Mouse (Mus musculus) heart, embryonic 13.5 days (tissue): ENCODE results near the gene Krt19. TPM values are rescaled to one million over a fixed set of nuclear protein-coding genes. Genes with fewer than 3 reads are reported as not detected.
A peak's percentile ranks its signal among the peaks of the same experiment; 100 is the strongest.

Source experiments
- ATAC-seq: fragments of 200-750 bp; cut with Nextera tagmentation; 2 replicates; pipeline ENCODE4 v1.8.0; 2017; ENCODE audit warnings: moderate TSS enrichment; ENCODE audit not compliant: insufficient number of reproducible peaks, low FRiP score, low TSS enrichment; ENCODE audit errors: extremely low read depth
- H3K27ac ChIP-seq: fragments of 300-500 bp; sonication (generic); replicated peaks from 2 replicates; pipeline ENCODE4 v1.5.1; 2015; ENCODE audit warnings: moderate library complexity, mild to moderate bottlenecking, inconsistent platforms
- H3K27me3 ChIP-seq: fragments of 300-500 bp; sonication (generic); replicated peaks from 2 replicates; pipeline ENCODE4 v1.6.1; 2015; ENCODE audit warnings: mild to moderate bottlenecking, inconsistent platforms
- H3K36me3 ChIP-seq: fragments of 300-500 bp; sonication (generic); 2 replicates; pipeline ENCODE4 v1.6.1; 2015; ENCODE audit warnings: mild to moderate bottlenecking, inconsistent platforms
- H3K4me1 ChIP-seq: fragments of 300-500 bp; sonication (generic); 2 replicates; pipeline ENCODE4 v1.6.1; 2015; ENCODE audit warnings: inconsistent platforms
- H3K4me2 ChIP-seq: fragments of 300-500 bp; sonication (generic); 2 replicates; pipeline ENCODE4 v1.6.1; 2015; ENCODE audit warnings: inconsistent platforms, mild to moderate bottlenecking, moderate library complexity
- H3K4me3 ChIP-seq: fragments of 300-500 bp; sonication (generic); 2 replicates; pipeline ENCODE4 v1.5.1; 2015; ENCODE audit warnings: moderate library complexity, mild to moderate bottlenecking, inconsistent platforms
- H3K9ac ChIP-seq: fragments of 300-500 bp; sonication (generic); 2 replicates; pipeline ENCODE4 v1.6.1; 2015; ENCODE audit warnings: inconsistent platforms, mild to moderate bottlenecking, moderate library complexity
- H3K9me3 ChIP-seq: fragments of 300-500 bp; sonication (generic); 2 replicates; pipeline ENCODE4 v1.6.1; 2016; ENCODE audit warnings: inconsistent platforms
- WGBS: fragments of 180-500 bp; shearing (Covaris S2); methylation state at CpG from one replicate; pipeline ENCODE4 v1.1.7; 2015; ENCODE audit warnings: mixed read lengths; 5-methylcytosine and 5-hydroxymethylcytosine counted together
- polyA plus RNA-seq: library from polyadenylated mRNA; unstranded; fragments of >200 nt; fragmentation: Nextera tagmentation; extraction: Ambion mirVana; gene quantifications from 2 replicates; pipeline ENCODE4 v1.2.1, GENCODE M21; 2015

Gene Krt19
- polyA plus RNA-seq, 1 experiment from 2014 or later, result 72.6 TPM

DNA sequence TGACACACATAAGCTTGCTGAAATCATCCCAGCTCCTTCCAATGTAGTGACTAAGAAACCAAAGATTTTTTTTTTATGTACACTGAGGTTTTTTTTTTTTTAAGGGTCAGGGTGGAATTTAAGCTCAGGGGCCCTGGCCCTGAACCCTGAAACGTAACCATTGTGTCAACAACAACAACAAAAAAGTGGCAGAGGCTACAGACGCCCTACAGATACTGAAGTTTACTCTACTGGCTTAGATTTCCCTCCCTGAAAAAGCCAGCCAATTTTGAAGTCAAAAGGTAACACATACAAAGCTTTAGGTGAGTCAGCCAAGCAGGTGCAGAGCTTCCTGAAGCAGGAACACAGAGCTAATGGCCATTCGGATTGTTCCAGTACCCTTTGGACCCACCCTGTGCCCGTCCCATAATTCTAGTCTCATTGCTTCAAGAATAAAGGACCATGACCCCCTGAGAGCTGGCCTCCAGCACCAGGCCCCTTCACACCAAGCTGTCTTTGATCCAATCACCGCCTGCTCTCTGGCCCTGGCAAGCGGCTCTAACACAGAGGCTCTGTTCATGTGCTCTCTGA is 9.5 kb upstream of the Krt19 start:
- 62% methylated on average over 6 of the region's 6 CpGs for WGBS
- peaks cover 22% of the 10 kb centered on the region for H3K4me1 ChIP-seq
- no peak for ATAC-seq
- no peak overlapping the region for H3K27ac ChIP-seq
- no peaks in the 10 kb centered on the region for H3K36me3 ChIP-seq
- no peak overlapping the region for H3K9ac ChIP-seq
- H3K9me3 ChIP-seq, result no peaks in the 10 kb centered on the region
- no peak overlapping the region for H3K4me3 ChIP-seq
- no peak overlapping the region for H3K4me2 ChIP-seq
- no peaks in the 10 kb centered on the region for H3K27me3 ChIP-seq

DNA sequence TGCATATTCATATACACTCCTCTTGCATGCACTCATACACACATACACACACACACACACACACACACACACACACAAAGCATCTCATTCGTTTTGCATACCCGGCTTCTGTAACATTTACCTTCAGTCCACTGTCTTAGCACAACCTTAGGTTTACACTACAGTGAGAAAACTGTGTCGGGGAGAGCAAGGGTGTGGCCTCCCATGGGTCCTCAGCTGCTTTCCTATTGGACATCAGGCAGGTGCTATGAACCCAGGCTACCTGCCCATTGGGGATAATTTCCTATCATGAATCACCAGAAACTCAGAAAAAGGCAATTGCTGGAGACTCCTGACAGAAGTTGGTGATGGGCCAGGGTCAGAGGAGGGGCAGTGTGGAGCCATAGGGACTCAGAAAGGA is 8.9 kb upstream of the Krt19 start:
- no peak overlapping the region for H3K9ac ChIP-seq
- no peak overlapping the region for H3K4me2 ChIP-seq
- no peaks in the 10 kb centered on the region for H3K36me3 ChIP-seq
- WGBS, result 70% methylated on average over 3 of the region's 3 CpGs
- no peak overlapping the region for H3K4me3 ChIP-seq
- H3K27ac ChIP-seq, result no peak overlapping the region
- H3K27me3 ChIP-seq, result no peaks in the 10 kb centered on the region
- ATAC-seq, result no peak
- H3K4me1 ChIP-seq, result peaks cover 22% of the 10 kb centered on the region
- no peaks in the 10 kb centered on the region for H3K9me3 ChIP-seq

DNA sequence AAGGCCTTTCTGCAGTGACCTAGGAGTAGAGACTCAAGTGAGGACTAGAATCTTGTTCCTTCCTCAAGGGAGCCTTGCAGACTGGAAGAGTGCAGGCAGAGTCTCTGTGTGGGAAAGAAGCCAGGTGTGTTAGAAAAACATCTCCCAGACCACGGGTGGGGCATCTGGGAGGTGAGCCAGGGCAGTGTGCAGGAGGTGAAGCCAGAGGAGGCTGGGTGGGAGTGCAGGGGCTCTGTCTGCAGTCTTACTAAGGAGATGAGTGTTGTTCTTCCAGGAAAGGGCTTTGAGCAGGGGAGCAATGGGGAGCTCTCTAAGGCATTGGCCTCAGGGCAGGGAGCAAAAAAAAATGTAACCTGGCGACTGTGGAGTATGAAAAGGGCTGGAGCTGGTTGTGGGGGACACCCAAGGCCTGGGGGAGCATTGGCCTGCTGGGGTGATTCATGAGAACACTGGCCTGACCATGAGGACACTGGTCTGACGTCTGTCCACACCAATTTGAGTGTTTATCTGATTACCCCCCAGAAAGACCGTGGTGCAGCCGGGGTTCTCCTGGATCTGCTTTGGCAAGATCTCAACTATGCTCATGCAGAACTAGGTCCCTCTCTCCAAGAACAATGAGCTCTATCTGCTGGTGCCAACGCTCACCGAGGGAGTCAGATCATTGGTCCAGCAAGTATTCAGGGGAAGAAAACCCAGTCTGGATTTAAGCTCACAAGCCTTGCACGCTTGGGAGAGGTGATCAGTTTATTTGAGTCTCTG is 7.2 kb upstream of the Krt19 start:
- Histone ChIP-seq H3K27ac (0 out of 2 replicates have a peak overlapping the region, but pooled peaks have one; percentile 12), H3K4me1 (peaks cover 17% of the 10 kb centered on the region), H3K9me3 (no peaks in the 10 kb centered on the region), H3K4me2 (no peak overlapping the region), H3K4me3 (no peak overlapping the region), H3K9ac (no peak overlapping the region), H3K27me3 (no peaks in the 10 kb centered on the region), H3K36me3 (no peaks in the 10 kb centered on the region)
- no peak for ATAC-seq
- WGBS, result 43% methylated on average over 8 of the region's 8 CpGs

DNA sequence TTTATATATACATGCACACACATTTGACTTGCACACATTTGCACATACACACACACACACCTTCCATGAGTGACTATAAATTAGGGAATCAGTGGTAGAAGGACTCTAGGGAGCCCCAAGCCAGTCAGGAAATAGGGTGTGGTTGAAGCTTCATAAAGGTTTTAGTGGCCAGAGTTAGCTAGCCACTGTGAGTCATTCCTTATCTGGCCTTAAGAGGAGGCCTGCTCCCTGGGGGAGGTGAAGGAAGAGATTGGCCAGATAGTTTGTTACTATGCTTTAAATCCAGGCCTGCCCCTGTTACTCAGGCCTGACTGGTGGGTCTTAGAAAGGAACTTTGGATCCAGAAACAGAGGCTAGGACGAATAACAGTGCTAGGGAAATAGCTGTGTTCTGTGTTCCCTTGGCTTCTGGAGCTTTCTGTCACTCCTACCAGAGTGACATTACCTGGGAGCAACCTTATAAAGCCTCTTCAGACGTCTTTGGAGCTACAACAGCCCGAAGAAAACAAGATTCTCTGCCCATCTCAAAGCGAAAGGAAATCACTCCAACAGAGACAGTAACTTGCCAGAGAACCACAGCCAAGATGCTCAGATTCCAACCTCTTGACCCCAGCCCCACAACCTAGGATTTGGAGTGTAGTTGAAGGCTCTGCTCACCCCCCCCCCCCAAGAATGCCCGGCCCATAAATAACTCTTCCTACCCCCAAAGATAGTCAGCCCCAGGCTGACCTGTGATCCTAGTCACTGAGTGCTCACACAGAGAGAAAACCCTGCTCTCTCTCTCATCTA is 705 bp downstream of the Krt19 start:
- Histone ChIP-seq H3K36me3 (no peaks in the 10 kb centered on the region), H3K9ac (peak overlapping the region; percentile 3; the same call in 1 of the 2 replicates), H3K4me2 (no peak overlapping the region), H3K9me3 (no peaks in the 10 kb centered on the region), H3K4me1 (peaks cover 40% of the 10 kb centered on the region), H3K27me3 (peaks cover 30% of the 10 kb centered on the region), H3K4me3 (no peak overlapping the region), H3K27ac (no peak overlapping the region)
- 31% methylated on average over 5 of the region's 5 CpGs for WGBS
- ATAC-seq, result no peak

DNA sequence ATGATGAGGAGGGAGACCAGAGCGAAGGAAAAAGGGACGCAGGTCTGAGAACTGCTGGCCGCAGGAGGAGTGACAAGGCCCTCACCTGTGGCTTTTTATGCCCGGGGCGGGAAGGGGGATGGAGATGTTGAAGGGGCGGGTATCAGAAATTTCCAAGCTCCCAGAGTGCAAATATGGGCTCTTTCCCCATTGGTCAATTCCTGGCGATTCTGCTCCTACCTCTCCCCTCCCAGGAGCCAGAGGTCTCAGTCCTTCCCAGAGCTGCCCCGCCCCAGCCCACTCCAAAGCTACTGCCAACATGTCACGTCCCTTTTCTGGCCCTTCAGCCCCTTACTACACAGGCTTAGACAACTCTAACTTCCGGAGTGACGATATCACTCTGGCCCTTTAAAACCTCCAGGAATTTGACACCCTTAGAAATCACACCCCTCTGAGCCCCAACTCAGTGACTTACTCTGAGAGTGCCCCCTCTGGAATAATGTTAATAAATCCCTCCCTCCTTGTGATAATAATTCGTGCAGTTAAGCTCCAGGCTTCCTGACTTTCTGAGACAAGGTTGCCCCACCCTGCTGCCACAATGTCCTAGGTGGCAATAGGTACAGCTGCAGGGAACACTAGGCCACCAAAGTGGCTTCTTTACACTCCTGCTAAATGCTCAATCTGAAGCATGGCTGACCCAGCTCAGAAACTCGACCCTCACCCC is 2.5 kb downstream of the Krt19 start:
- H3K27ac ChIP-seq, result peak overlapping the region; percentile 59
- H3K4me1 ChIP-seq, result peaks cover 40% of the 10 kb centered on the region
- peaks cover 8% of the 10 kb centered on the region for H3K36me3 ChIP-seq
- no peak; the same call in 1 of the 2 replicates for ATAC-seq
- 1% methylated on average over 13 of the region's 13 CpGs for WGBS
- peak overlapping the region; percentile 79 for H3K9ac ChIP-seq
- peak overlapping the region; percentile 59 for H3K4me3 ChIP-seq
- peak overlapping the region; percentile 84 for H3K4me2 ChIP-seq
- H3K9me3 ChIP-seq, result no peaks in the 10 kb centered on the region
- peaks cover 30% of the 10 kb centered on the region for H3K27me3 ChIP-seq

DNA sequence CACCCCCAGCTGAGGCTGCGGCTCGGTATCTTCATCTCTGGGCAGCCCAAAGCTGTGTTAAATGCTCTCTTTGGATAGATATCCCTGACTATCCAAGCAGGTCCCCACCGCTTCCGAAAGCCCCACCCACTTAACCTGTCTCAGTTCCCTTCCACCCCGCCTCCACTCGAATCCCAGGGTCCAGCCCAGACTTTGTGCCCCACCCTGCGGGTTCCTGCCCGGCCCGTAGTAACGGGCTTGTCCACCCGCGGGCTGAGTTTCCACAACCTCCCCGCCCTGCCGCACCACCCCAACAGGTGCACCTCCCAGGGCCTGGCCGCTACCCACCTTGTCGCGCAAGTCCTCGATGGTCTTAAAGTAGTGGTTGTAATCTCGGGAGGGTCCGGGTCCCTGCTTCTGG is 3.4 kb downstream of the Krt19 start:
- H3K27ac ChIP-seq, result peak overlapping the region; percentile 59
- WGBS, result under 1% methylated on average over 20 of the region's 20 CpGs
- peak overlapping the region; percentile 79 for H3K9ac ChIP-seq
- H3K4me2 ChIP-seq, result peak overlapping the region; percentile 84
- no peak for ATAC-seq
- H3K4me1 ChIP-seq, result peaks cover 40% of the 10 kb centered on the region
- H3K4me3 ChIP-seq, result peak overlapping the region; percentile 59
- H3K9me3 ChIP-seq, result no peaks in the 10 kb centered on the region
- H3K27me3 ChIP-seq, result peaks cover 30% of the 10 kb centered on the region
- peaks cover 17% of the 10 kb centered on the region for H3K36me3 ChIP-seq

DNA sequence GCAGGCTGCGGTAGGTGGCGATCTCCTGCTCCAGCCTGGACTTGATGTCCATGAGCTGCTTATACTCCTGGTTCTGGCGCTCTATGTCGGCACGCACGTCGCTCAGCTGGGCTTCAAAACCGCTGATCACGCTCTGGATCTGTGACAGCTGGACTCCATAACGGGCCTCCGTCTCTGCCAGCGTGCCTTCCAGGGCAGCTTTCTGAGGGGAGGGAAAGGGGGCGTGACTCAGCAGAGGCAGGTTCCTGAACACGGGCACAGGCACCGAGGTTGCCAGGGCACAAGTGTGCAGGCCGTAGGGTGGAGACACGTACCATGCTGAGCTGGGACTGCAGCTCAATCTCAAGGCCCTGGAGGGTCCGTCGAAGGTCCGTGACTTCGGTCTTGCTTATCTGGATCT is 7.5 kb downstream of the Krt19 start:
- Histone ChIP-seq H3K9me3 (no peaks in the 10 kb centered on the region), H3K4me3 (no peak overlapping the region), H3K27ac (no peak overlapping the region), H3K9ac (no peak overlapping the region), H3K4me1 (peaks cover 28% of the 10 kb centered on the region), H3K36me3 (peaks cover 17% of the 10 kb centered on the region), H3K4me2 (no peak overlapping the region), H3K27me3 (peaks cover 31% of the 10 kb centered on the region)
- no peak for ATAC-seq
- WGBS, result 79% methylated on average over 21 of the region's 21 CpGs

DNA sequence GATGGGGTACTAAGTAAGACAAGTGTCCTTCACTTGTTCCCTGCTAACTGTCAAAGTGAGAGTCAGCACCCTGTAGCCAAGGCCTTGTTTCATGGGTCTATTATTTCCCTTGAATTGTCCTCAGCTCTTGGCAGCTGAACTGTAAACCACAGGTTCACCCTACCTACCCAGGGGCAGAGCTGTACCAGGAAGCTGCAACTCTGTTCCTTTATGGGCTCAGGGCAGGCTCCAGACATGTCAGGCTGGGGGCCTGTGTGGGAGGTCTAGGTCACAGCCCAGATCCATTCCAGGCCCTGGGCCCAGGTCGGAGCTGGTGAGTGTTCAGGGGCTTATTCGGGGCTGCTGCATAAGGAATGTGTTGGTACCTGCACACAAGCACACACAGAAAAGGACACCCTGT is 9.1 kb downstream of the Krt19 start:
- Histone ChIP-seq H3K36me3 (peaks cover 17% of the 10 kb centered on the region), H3K9ac (no peak overlapping the region), H3K4me2 (no peak overlapping the region), H3K27me3 (peaks cover 31% of the 10 kb centered on the region), H3K27ac (no peak overlapping the region), H3K4me3 (no peak overlapping the region), H3K9me3 (no peaks in the 10 kb centered on the region), H3K4me1 (peaks cover 19% of the 10 kb centered on the region)
- ATAC-seq, result no peak
- 52% methylated on average over 2 of the region's 2 CpGs for WGBS

DNA sequence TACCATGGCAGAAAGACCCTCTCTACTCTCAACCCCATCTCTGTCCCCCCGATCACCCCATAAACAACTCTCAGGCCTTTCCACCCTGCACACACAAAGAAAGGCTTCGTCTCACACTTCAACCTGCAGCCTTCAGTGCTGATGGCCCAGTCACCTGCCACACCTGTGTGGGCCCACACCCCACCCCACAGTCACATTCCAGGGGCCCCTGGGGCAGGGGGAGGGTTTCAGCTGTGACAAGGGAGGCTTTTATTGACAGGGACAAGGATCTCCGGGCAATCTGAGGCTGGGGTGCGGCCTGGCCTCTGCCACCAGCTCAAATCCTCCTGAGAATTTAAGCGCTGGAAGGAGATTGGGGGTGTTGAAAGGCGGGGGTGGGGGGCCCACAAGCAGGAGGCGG is 9.7 kb downstream of the Krt19 start:
- Histone ChIP-seq H3K27ac (no peak overlapping the region), H3K9me3 (no peaks in the 10 kb centered on the region), H3K36me3 (peaks cover 17% of the 10 kb centered on the region), H3K9ac (no peak overlapping the region), H3K4me1 (peaks cover 19% of the 10 kb centered on the region), H3K27me3 (peaks cover 31% of the 10 kb centered on the region), H3K4me2 (no peak overlapping the region), H3K4me3 (no peak overlapping the region)
- 47% methylated on average over 7 of the region's 7 CpGs for WGBS
- no peak for ATAC-seq

DNA sequence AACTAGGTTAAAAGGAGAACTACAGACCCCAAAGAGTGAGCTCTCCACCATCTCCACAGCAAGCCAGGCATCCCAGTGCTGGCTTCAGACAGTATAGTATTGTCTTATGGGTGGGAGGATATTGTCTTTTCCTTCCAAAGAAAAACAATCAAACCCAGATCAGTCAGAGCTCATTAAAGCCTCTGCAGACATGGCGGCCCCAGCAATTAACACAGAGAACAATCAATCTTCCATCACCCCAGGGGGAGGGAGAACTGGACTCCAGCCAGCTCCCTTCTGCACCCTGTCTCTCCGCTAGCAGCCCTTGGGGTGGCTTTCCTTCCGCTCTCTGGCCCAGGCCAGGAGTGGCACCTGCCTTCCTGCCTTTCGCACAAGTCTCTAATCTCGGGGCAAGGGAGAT is 10.8 kb downstream of the Krt19 start:
- WGBS, result 50% methylated on average over 5 of the region's 5 CpGs

DNA sequence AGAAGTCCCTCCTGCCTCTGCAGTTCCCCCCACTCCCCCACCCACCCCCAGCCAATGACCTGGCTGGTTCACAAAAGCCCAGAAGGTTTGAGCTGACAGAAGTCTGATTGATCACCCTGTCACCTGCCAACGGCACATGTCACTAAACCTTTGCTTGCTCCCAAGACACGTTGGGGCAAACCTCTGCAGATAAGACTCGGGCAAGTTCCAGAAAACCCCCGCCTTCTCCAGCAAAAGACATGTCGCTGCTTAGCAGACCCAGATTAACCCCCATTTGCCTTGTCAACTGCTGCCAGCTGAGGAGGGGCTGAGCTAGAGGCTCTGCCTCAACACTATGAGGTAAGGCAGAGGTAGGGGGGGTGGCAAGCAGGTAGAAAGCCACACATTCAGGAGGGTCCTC is 11.9 kb downstream of the Krt19 start:
- no peak overlapping the region for H3K4me2 ChIP-seq
- no peak overlapping the region; the same call in 1 of the 2 replicates for H3K9ac ChIP-seq
- no peak for ATAC-seq
- peaks cover 36% of the 10 kb centered on the region for H3K27me3 ChIP-seq
- no peak overlapping the region for H3K4me3 ChIP-seq
- H3K9me3 ChIP-seq, result no peaks in the 10 kb centered on the region
- H3K36me3 ChIP-seq, result peaks cover 10% of the 10 kb centered on the region
- 16% methylated on average over 5 of the region's 5 CpGs for WGBS
- H3K4me1 ChIP-seq, result peaks cover 22% of the 10 kb centered on the region
- H3K27ac ChIP-seq, result no peak overlapping the region

More for the DNA sequence above, 10.8 kb downstream of the Krt19 start:
- H3K4me3 ChIP-seq, result no peak overlapping the region
- H3K27me3 ChIP-seq, result peaks cover 36% of the 10 kb centered on the region
- H3K36me3 ChIP-seq, result peaks cover 17% of the 10 kb centered on the region
- peaks cover 19% of the 10 kb centered on the region for H3K4me1 ChIP-seq
- no peaks in the 10 kb centered on the region for H3K9me3 ChIP-seq
- H3K4me2 ChIP-seq, result no peak overlapping the region
- H3K9ac ChIP-seq, result no peak overlapping the region
- no peak overlapping the region for H3K27ac ChIP-seq
- ATAC-seq, result no peak
